Mouse (Mus musculus) monocyte, adult 2 months (primary cell): Measurements from ENCODE around the gene Gltp.

Experiments used
- DNase-seq, 2 experiments: peaks; one replicate each; pipeline ENCODE4 v3.0.0; 2022; ENCODE audit warnings: low spot score in 2 of 2, low read depth in 1 of 2

The Gltp gene

DNA sequence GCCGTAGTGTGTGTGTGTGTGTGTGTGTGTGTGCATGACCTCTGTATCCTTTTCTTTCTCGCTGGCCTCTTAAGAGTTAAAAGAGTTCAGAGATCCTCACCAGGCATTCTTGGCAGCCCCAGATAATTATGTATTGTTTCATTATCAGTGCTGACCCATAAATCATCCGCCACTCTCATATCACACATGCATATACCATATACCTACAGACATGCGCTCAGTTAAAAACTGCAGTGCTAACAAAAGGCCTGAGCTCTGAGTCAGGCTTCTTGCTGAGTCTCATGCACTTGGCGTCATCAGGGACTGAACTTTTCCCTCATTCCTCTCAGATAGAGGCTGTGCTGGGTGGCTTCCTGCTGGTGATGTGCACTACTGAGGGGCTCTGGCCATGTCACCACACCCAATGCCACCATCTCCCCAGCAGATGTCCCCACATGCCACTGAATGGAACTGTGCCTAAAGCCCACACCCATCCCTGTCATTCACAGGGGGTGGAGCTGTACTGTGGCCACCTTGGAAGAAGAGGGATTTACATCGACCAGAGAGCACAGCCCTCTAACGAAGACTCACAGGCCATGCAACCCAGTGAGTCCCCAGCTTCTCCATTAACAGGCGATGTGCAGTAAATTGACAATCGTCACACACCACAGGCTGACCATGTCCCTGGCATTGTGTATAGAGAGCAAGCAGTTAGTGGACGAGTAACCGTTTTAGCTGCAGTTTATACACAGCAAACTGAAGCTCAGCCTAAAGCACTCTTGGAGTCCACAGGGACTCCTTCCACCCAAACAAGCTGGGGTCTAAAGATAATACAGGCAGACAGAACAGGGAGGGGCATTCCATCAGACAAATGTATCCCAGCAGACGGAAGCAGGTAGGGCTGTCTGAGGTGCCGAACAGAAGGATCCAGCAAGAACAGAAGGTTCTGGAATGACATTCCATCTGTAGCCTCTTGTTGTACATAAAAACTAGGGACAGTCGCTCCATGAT is 11.9 kb upstream of the Gltp start:
- no peak for DNase-seq

DNA sequence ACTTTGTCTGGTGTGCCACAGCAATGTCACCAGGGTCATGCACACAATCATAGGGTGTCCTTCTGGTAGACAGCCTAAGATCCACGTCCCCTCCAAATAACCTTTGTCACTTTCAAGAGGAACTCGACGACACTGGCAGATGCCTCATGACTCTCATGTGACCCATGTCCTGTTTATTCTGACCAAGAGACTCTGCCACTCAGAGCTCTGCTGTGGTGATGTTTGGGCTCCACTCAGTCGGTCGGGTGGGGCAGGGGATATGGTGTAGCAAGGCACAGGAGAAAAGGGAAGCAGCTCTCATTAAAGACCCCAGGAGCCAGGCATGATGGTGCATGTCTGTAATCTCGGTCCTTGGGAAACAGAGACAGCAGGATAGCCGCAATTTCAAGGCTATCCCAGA is 8.2 kb upstream of the Gltp start:
- peak; percentile 80 to 85 for DNase-seq

DNA sequence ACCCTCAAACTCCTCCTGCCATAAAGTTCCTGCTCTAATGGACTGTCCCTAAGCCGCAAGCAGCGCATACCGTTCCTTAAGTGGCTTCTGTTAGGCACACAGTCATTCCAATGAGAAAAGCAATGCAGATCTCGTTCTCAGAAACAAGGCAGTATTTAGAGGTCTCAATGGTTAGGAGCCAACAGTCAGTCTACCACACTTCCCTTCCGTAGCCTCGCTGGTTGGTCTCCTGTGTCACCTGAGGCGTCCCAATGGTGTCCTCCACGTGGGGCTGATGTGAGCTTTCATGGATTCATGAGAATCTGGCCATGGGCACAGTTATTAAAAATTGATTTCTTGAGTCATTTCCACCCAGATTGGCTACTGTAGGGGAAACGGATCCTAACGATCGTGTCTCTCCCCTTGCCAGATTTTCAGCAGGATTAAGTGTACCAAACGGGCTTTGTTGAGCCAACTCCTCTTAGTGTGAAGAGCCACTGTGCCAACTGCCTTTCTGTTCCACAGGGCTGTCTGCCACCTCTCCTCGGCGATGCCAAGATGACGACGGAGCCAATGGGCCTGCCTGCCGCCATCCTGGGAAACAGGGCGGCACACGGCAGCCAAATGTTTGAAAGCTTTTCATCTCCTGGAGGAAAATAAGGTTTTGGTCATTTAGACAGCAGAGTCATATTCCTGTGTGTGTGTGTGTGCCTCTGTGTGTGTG is 7.4 kb upstream of the Gltp start:
- DNase-seq: no peak

DNA sequence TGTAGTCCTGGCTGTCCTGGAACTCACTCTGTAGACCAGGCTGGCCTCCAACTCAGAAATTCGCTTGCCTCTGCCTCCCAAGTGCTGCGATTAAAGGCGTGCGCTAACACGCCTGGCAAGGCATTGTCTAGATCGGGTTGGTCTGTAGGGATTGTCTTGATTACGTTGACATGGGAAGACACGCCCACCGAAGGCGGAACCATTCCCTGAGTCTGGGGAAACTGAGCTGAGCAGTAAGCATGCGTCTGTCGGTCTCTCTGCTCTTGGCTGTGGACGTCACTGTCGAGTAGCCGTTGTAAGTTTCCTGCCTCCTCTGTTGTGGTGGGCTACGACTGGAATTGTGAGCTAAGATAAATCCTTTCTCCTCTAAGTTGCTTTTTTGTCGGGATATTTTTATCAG is 6.2 kb upstream of the Gltp start:
- no peak for DNase-seq

DNA sequence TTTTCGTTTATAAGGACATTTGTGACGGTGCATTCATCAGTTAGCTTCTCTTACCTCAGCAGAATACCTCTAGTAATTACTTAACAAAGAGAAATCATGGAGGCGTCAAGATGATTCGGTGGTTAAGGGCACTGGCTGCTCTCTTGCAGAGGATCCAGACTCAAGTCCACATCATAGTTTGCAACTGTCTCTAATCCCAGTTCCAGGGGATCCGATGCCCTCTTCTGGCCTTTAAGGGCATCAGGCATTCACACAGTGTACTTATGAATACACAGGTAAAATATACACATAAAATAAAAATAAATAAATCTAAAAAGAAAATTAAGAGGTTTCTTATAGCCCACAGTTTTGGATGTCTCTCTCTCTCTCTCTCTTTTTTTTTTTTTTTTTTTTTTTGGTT is 5.0 kb upstream of the Gltp start:
- DNase-seq: no peak

DNA sequence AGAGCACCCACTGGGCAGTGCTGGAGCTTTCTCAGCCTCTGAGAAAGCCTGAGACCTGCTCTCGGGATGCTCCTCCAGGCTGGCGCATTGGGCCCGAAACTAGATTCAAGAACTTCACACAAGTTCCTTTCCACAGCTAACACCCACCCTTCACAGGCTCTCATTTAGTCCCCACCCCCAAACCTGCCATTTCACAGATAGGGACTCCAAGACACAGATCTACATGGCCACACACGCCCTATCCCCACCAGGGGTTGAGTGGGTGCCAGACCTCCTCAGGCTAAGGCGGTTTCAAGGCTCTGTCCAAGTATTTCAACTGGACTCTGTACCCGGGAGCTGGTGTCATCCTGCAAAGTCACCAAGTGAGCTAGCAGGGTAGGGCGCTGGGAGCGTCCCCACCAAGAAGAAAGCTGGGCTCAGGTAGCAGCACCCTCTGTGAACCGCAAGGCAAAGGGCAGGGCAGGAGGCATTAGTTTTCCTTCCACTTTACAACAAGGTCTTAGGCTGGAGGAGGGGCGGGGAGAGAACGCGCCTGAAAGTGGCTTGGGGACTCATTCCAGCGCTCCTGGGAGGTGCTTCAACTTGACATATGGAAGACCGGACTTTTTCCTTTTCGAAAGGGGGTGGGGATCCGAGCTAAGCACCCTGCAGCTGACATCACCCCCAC is 951 bp downstream of the Gltp start:
- peak in 1 of 2 experiments; percentile 35 for DNase-seq

DNA sequence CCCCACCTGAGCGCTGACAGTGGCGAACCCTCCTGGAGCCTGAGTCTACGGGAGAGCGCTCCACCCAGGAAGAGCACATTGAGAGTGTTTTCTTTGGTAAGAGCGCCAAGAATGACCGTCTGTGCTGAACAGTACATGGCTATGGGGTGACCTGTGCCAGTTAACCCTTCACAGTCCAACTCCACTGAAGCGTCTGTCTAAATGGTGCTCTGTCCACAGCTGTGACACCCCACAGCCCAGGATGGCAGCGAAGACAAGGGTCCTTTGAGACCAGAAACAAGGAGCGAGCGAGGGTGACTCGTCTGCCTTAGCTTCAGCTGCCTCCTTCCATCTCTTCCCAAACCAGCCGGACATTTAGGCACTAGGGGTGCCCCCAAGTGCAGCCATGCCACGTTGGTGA is 2.1 kb downstream of the Gltp start:
- no peak for DNase-seq

DNA sequence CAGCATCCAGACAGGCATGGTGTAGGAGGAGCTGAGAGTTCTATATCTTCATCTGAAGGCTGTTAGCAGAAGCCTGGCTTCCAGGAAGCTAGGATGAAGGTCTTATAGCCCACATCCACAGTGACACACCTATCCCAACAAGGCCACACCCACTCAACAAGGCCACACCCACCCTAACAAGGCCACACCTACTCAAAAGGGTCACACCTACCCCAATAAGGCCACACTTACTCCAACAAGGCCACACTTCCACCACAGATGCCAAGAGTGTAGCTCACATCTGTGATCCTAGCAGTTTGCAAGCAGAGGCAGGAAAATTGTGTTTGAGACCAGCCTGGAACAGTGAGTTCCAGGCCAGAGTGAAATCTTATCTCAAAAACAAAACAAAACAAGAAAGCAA is 2.9 kb downstream of the Gltp start:
- DNase-seq: no peak

DNA sequence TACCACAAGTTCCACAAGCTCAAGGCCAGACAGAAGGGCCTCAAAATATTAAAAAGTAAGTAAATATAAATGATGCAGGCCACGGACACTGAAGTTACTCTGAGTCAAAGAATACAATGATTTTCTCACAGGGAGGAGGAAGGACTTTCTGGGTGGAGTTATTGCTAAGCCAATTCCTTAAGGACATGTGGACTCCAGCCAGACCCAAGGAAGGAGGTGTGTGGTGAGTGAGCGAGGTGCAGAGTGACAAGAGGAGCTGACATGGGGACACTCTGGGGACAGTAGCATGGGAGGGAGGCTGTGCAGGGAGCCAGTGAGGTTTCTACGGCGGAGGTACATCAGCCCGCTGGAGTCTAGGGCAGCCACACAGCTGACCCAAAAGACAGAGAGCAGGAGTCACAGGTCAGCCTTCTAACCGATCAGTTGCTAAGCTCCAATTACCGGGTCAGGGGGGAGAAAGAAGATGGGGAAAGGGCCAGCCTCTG is 4.0 kb downstream of the Gltp start:
- no peak for DNase-seq

DNA sequence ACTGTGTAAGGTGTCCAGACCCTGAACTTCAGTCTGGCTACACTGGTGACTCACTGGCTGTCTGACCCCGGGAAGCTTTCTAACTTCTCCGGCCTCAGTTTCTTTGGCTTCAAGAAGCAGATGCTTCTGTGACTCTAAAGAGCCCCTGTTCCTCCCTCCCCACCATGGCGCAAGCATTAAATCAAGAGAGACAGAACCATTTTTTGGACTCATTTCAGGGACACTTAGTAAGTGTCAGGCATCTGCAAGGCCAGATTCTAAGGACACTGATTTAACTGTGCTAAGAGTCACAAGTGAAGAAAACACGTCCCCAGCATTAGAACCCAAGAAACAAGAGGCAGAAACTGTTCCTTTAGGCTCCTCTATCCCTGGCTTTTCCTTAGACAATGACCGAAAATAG is 4.8 kb downstream of the Gltp start:
- no peak for DNase-seq

DNA sequence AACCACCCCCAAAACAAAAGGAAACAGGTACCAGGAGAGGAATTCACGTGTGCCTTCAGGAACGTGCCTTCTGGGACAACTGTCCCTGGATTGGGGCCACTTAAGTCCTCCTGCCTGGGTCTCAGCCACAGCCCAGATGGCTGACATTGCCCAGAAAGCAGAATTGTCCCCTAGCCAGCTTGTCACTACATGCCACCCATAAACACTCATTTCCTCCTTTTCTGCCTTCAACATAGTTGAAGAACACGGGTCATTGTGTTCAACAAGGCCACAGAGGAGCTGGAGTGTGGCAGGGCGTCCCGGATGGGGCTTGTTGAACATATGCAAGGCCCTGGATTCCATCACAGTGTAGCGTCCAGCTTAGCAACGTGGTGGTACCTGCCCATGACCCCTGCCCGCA is 9.1 kb downstream of the Gltp start:
- DNase-seq: no peak

DNA sequence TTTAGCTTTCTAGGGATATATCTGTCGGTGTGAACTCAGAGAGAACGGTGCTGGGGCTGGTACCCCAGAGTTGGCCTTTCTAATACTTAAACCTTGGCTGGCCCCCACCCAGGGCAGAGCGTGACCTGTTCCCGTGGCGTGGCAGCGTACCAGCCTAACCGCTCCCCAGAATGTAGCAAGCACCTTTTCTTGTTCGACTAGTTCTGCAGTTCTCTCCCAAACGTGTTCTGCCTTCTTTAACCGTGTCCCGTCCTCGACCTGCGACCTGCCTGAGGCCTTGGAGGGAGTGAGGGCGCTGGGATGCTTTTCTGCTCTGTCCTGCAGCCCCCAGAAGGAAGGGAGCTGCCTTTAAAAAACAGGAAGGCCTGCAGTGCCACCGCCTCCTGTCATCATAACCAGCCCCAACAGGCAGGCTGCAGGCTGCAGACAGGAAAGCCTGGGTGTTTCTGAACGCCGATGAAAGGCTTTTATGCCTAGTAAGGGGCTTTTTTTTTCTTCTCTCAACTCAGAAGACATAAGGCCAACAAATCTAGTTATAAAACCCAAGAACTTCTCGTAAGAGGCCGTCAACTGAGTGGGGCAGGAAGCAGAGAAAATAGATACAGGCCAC is 10.0 kb downstream of the Gltp start:
- no peak for DNase-seq

DNA sequence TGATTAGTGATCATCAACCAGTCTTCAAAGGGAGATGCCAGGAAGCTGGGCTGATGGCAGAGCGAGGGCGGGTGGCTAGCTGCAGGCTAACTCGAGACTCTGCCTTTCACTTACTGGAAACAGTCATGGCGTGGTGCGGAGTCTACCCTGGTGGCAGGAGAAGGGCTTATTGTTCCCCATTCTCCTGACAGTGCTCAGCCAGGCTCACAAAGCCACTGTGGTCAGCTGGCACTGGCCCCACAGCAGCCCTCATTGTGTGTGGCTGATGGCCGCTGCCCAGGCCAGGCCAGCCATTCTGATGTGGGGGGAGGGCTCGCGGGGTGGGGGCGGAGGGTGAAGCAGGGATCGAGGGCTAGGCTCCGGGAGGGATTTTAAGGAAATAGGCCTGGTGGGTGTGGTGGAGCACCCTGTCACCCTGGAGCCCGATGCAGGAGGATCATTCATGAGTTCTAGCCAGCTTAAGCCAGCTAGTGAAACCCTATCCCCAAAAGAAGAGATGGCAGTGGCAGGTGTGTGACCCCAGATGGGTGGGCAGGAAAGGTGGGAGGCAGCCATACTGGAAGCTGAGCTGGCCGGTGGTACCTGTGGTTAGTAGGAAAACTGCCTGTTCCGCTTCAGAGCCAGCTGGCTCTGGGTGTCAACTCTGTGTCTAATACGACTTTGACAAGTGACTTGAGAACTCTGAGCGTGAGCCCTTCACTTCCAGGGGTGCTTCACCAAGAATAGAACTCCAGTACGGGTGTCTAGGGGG is 10.8 kb downstream of the Gltp start:
- DNase-seq: no peak

DNA sequence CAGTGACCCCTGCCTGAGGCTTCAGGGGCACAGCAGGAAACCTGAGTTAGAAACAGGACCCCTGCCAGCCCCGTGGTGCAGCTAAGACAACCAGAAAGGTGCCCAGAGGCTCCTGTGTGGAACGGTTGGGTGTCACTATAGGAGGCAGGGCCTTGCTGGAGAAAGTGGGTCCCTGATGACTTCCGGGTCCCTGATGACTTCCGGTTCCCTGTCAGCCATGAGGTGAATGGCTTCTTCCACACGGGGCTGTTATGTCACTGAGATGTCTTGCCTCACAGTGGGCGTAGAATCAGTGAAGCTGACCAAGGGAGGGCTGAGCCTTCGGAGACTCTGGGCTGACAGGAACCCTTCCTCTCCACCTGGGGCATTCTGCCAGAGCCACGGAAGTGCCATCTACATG is 16.2 kb downstream of the Gltp start:
- no peak for DNase-seq

DNA sequence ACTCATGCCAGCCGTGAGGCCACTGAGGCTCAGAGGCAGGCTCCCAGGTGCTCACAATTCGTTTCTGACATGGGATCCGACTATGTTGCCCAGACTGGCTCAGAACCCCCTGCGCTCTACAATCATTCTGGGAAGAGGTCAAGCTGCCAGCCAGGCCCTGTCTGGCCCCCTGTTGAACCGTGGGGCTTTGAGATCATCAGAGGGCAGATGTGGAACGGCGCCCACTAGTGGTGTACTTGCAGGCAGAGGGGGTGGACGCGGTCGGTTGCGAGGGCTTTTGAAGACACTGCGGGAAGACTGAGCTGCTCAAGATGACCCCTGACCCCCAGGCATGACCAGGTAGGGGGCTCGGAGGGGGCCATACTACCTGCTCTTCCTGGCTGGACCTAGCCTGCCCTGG is 17.7 kb downstream of the Gltp start:
- DNase-seq: no peak

DNA sequence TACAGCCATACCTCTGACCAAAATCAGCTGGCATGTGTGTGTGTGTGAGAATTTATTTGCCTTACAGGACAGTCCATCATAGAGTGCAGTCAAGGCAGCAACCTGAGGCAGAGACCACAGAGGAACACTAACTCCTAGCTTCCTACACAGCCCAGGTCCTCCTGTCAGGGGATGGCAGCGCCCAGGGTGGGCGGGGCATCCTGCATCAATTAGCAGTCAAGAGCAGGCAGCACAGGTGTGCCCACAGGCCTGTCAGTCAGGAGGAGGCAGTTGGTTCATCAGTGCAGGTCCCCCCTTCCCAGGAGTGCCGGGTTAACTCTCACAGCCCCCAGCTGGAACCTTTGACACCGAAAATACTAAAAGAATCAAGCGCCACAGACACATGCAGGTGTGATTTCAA is 21.8 kb downstream of the Gltp start:
- DNase-seq: no peak

DNA sequence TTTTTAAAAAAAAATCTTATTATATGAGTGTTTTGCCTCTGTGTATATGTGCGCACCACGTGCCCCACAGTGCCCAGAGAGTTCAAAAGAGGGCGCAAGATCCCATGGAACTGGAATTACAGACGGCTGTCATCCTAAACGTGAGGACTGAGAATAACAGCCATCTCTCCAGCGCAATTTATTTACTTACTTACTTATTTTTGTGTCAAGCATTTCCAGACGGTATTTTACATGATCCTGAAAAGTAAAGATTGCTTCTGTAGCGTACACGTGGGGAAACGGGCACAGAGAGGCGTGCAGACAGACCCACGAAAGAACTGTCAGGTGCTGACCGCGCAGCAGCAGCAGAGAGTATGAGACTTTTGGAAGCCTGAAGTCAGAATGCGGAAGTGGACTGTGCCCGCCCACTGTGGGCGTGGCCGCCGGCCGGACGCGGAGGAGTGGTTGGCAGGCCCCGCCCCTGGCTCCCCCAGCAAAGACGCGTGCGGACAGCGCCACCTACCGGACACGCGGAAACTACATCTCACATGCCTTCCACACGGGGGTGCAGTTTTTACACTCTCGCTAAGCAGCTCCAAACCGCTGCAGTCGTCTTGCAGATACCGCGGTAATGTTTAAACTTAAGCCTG is 23.4 kb downstream of the Gltp start:
- peak; percentile 97 to 99 for DNase-seq

DNA sequence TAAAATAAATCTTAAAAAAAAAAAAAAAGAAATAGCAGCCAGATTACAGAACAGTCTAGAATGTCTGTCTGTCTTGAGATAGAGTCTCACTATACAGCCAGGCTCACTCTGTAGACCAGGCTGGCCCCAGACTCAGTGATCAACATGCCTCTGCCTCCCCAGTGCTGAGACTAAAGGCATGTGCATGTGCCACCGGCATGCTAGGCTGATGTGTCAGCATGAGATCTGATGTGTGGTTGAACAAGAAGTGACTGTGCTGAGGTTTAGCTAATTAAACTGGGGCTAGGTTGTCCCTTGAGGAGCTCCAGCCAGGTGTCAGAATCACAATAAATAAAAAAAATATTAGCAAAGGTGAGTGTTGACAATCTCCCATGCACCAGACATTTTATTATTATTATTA is 24.1 kb downstream of the Gltp start:
- DNase-seq: no peak

DNA sequence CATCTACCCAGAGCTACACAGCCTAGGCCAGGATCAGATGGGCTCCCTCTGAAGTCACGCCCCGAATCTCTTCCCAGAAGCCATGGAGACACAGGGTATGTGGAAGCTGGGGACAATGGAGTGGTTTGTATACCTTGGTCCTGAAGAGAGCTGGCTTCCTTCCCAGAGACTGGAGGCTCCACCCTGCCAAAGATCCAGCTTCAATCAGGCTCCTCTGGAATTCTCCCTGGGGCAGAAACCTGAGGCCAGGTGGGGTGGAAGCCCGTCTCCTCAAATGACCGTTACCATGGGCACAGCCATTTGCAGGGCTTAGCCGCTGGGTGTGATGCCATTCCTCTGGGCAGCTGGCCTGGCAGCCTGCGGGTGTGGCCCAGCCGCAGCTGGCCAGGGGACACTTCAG is 26.0 kb downstream of the Gltp start:
- no peak for DNase-seq

DNA sequence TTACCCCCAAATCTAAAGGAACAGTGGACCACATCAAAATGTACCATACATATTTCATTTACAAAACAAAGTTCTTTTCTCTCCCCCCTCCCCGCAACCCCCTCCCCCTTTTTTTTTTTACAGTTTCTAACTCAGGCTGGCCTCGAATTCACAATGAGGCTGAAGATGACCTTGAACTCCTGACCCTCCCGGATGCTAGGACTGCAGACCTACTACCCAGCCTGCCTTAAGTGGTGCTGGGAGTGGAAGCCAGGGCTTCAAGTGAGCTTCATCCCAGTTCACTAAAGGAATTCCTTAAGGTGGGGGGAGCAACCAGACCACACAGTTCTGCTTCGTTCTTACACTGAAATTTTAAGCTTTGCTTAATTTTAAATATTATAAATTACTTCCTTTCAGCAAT is 26.6 kb downstream of the Gltp start:
- DNase-seq: no peak
